Mouse (Mus musculus): Measurements from ENCODE around the gene Npas4.

Npas4 gene

GRCm38 (mm10) chr19:4990256-4990625, at the start of gene Npas4:
Gene Npas4, minus strand, starts transcription at chr19:4990316.
- DNase-seq (ENCODE audit: low spot score): no peak

GRCm38 (mm10) chr19:5039301-5040114, 49.4 kb upstream of the Npas4 start:
- DNase-seq (ENCODE audit: low spot score): no peak

- DNase-seq (ENCODE audit: low spot score): peak; percentile 94
Observed at GRCm38 (mm10) chr19:5038709-5039156, 48.6 kb upstream of the Npas4 start, which contains the start of the genes B4gat1 and AC124502.3. Gene B4gat1, plus strand, starts transcription at chr19:5038826. Gene AC124502.3, plus strand, starts transcription at chr19:5038891.

- DNase-seq (ENCODE audit: low spot score): peak; percentile 95
Observed at GRCm38 (mm10) chr19:5037678-5038571, 47.8 kb upstream of the Npas4 start.

GRCm38 (mm10) chr19:5036577-5036976, 46.5 kb upstream of the Npas4 start:
- no peak for DNase-seq (ENCODE audit: low spot score)

- DNase-seq (ENCODE audit: low spot score): no peak
Observed at GRCm38 (mm10) chr19:5032686-5033085, 42.6 kb upstream of the Npas4 start.

GRCm38 (mm10) chr19:5026111-5026510, 36.0 kb upstream of the Npas4 start:
- no peak for DNase-seq (ENCODE audit: low spot score)

GRCm38 (mm10) chr19:5023621-5024479, 33.7 kb upstream of the Npas4 start, which contains the start of gene Slc29a2:
Gene Slc29a2, plus strand, starts transcription at chr19:5023860.
- DNase-seq (ENCODE audit: low spot score): peak; percentile 95

- no peak for DNase-seq (ENCODE audit: low spot score)
Observed at GRCm38 (mm10) chr19:5021416-5021815, 31.3 kb upstream of the Npas4 start.

GRCm38 (mm10) chr19:5018191-5018590, 28.1 kb upstream of the Npas4 start:
- DNase-seq (ENCODE audit: low spot score): no peak

- DNase-seq (ENCODE audit: low spot score): no peak
Observed at GRCm38 (mm10) chr19:5017611-5018010, 27.5 kb upstream of the Npas4 start.

GRCm38 (mm10) chr19:5016782-5017181, 26.7 kb upstream of the Npas4 start:
- peak; percentile 80 for DNase-seq (ENCODE audit: low spot score)

GRCm38 (mm10) chr19:5016221-5016742, 26.2 kb upstream of the Npas4 start:
- no peak for DNase-seq (ENCODE audit: low spot score)

- peak; percentile 76 for DNase-seq (ENCODE audit: low spot score)
Observed at GRCm38 (mm10) chr19:5014961-5015398, 24.9 kb upstream of the Npas4 start.

- no peak for DNase-seq (ENCODE audit: low spot score)
Observed at GRCm38 (mm10) chr19:5013138-5013537, 23.0 kb upstream of the Npas4 start.

GRCm38 (mm10) chr19:5004925-5005324, 14.8 kb upstream of the Npas4 start:
- DNase-seq (ENCODE audit: low spot score): no peak

- DNase-seq (ENCODE audit: low spot score): peak; percentile 39
Observed at GRCm38 (mm10) chr19:5003644-5004043, 13.5 kb upstream of the Npas4 start.

- DNase-seq (ENCODE audit: low spot score): peak; percentile 91
Observed at GRCm38 (mm10) chr19:5001666-5002406, 11.7 kb upstream of the Npas4 start.

GRCm38 (mm10) chr19:4999445-5000140, 9.5 kb upstream of the Npas4 start:
- no peak for DNase-seq (ENCODE audit: low spot score)

- no peak for DNase-seq (ENCODE audit: low spot score)
Observed at GRCm38 (mm10) chr19:4994043-4994442, 3.9 kb upstream of the Npas4 start.
